Mouse (Mus musculus) layer of hippocampus, postnatal 14 days (tissue): ENCODE results near the gene Scaf4. TPM values are rescaled to one million over a fixed set of nuclear protein-coding genes. Genes with fewer than 3 reads are reported as not detected.
"Not testable (repeated sequence)": the region's sequence is repeated elsewhere in the genome, so short reads cannot be mapped to it uniquely, and the experiment has no call there.

Experiments used
- DNase-seq, 2 experiments: peaks; one replicate each; pipeline ENCODE4 v3.0.0; 2021 to 2022; ENCODE audit warnings: low spot score in 2 of 2, mixed read lengths in 1 of 2
- total RNA-seq, 2 experiments: library from RNA; stranded (reverse); gene quantifications; 2 replicates each; pipeline ENCODE4 v1.2.3; 2021

Scaf4 gene
- total RNA-seq, 2 experiments from 2014 or later = 46.3 to 51.9 TPM

GRCm38 (mm10) chr16:90297479-90298425 lies 13.4 kb upstream of the Scaf4 start:
- DNase-seq = no peak

GRCm38 (mm10) chr16:90291675-90292074 lies 7.4 kb upstream of the Scaf4 start:
- DNase-seq = no peak

- no peak for DNase-seq
Measured at GRCm38 (mm10) chr16:90290962-90291361, 6.7 kb upstream of the Scaf4 start.

GRCm38 (mm10) chr16:90284916-90285315 lies 613 bp upstream of the Scaf4 start:
- DNase-seq = no peak

- DNase-seq = no peak
Measured at GRCm38 (mm10) chr16:90283266-90283904, 918 bp downstream of the Scaf4 start.

GRCm38 (mm10) chr16:90282620-90283265 lies 1.6 kb downstream of the Scaf4 start:
- no peak for DNase-seq

GRCm38 (mm10) chr16:90281406-90281805 lies 2.9 kb downstream of the Scaf4 start:
- DNase-seq = no peak

- no peak for DNase-seq
Measured at GRCm38 (mm10) chr16:90280989-90281388, 3.3 kb downstream of the Scaf4 start.

- no peak for DNase-seq
Measured at GRCm38 (mm10) chr16:90280515-90280914, 3.8 kb downstream of the Scaf4 start.

GRCm38 (mm10) chr16:90279058-90279457 lies 5.2 kb downstream of the Scaf4 start:
- no peak for DNase-seq

- no peak for DNase-seq
Measured at GRCm38 (mm10) chr16:90275521-90275920, 8.8 kb downstream of the Scaf4 start.

- DNase-seq = no peak
Measured at GRCm38 (mm10) chr16:90266581-90266980, 17.7 kb downstream of the Scaf4 start.

- no peak for DNase-seq
Measured at GRCm38 (mm10) chr16:90265106-90265505, 19.2 kb downstream of the Scaf4 start.

- DNase-seq = no peak
Measured at GRCm38 (mm10) chr16:90264021-90264420, 20.3 kb downstream of the Scaf4 start.

- DNase-seq = no peak
Measured at GRCm38 (mm10) chr16:90261791-90262190, 22.5 kb downstream of the Scaf4 start.

- DNase-seq = no peak
Measured at GRCm38 (mm10) chr16:90260097-90260496, 24.2 kb downstream of the Scaf4 start.

GRCm38 (mm10) chr16:90259623-90260022 lies 24.7 kb downstream of the Scaf4 start:
- no peak for DNase-seq

GRCm38 (mm10) chr16:90258950-90259349 lies 25.4 kb downstream of the Scaf4 start:
- DNase-seq = no peak

GRCm38 (mm10) chr16:90252521-90252920 lies 31.8 kb downstream of the Scaf4 start:
- no peak for DNase-seq

GRCm38 (mm10) chr16:90251256-90251655 lies 33.0 kb downstream of the Scaf4 start:
- not testable (repeated sequence) for DNase-seq

GRCm38 (mm10) chr16:90250099-90250498 lies 34.2 kb downstream of the Scaf4 start:
- no peak for DNase-seq
